Mouse (Mus musculus): ENCODE data around the gene Col9a2. TPM values are rescaled to one million over a fixed set of nuclear protein-coding genes. Genes with fewer than 3 reads are reported as not detected.
"Not testable (repeated sequence)": the region's sequence is repeated elsewhere in the genome, so short reads cannot be mapped to it uniquely, and the experiment has no call there.

Col9a2 gene
- polyA plus RNA-seq, 1 experiment from 2014 or later = 1.8 TPM

DNA sequence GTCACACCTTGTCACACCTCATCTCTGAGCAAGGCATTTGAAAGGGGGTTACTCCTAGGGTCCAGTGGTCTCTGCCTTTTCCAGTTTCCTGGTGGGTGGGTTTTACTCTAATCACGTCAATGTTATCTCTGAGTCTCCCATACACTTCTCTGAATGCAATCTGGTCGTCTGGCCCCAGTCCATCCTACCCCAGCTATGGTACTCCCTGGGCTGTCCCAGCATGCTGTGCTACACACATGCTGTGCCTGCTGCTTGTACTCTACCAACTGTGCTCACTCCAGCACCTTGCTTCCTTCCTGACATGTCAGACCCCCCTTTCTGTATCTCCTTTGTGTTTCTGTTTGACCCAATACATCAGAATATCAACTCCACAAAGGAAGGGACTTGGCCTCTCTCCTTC, 17.8 kb downstream of the Col9a2 start:
- H3K4me2 ChIP-seq (replicated peaks; ENCODE audit: low read depth, low read length) = no peak overlapping the region
- no peaks in the 10 kb centered on the region for H3K4me1 ChIP-seq (ENCODE audit: insufficient read depth, low read depth, low read length)
- H3K27ac ChIP-seq (ENCODE audit: low read length) = no peak overlapping the region
- 44% methylated on average over 2 of the region's 2 CpGs for WGBS
- H3K9me3 ChIP-seq (ENCODE audit: low read length) = no peaks in the 10 kb centered on the region
- no peak for ATAC-seq
- no peak overlapping the region for H3K4me3 ChIP-seq (ENCODE audit: low read depth, low read length)
- H3K9ac ChIP-seq (replicated peaks; ENCODE audit: low read depth) = no peak overlapping the region
- no peak for TF ChIP-seq CTCF (IDR thresholded peaks at IDR 0.05)
- TF ChIP-seq EP300 (IDR thresholded peaks at IDR 0.05) = no peak
- no peaks in the 10 kb centered on the region for H3K36me3 ChIP-seq (ENCODE audit: insufficient read depth, low read length)
- no peak for DNase-seq (ENCODE audit: low spot score)
- no peaks in the 10 kb centered on the region for H3K27me3 ChIP-seq (replicated peaks; ENCODE audit: insufficient read depth, low read length)

DNA sequence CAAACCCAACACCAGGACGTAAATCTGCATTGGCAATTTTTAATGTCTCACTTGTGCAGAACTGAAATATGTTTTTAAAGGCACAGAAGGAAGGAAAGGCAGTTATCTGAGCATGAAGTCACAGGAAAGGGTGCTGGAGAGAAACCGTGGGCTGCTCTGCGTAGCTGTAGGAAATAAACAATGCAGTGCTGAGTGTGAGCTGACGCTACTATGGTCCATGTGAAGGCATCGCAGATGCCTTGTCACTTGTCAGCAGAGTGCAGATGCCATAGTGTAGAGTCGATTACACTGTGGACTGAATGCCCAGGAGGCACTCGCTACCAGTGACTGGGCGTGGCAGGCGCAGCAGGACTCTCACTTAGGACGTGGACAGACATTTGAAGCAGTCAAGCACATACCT, 20.0 kb downstream of the Col9a2 start:
- H3K9ac ChIP-seq (replicated peaks; ENCODE audit: low read depth) = not testable (repeated sequence)

DNA sequence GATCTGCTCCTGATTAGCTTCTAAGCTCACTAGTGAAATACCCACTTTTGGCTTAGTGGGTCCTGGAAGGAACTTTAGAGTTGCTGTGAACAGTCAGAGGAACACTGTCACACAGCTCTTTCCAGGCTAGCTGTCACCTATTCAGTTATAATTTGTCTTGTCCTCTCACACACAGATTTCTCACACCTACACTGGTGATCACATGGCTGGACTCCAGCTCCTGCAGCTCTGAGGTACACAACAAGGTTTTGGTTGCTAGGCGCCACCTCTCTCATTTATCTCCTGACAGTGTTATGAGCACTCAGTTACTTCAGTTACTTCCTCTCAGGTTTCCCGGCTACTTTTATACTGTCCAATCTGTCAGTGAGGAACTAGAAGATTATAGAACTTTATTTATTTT, 26.2 kb downstream of the Col9a2 start:
- 70% methylated on average over 2 of the region's 2 CpGs for WGBS

More for the DNA sequence above, 20.0 kb downstream of the Col9a2 start:
- not testable (repeated sequence) for H3K36me3 ChIP-seq (ENCODE audit: insufficient read depth, low read length); H3K27ac ChIP-seq (ENCODE audit: low read length); H3K9me3 ChIP-seq (ENCODE audit: low read length); H3K27me3 ChIP-seq (replicated peaks; ENCODE audit: insufficient read depth, low read length); ATAC-seq; H3K4me2 ChIP-seq (replicated peaks; ENCODE audit: low read depth, low read length); DNase-seq (ENCODE audit: low spot score); H3K4me3 ChIP-seq (ENCODE audit: low read depth, low read length); H3K4me1 ChIP-seq (ENCODE audit: insufficient read depth, low read depth, low read length)
- 80% methylated on average over 10 of the region's 10 CpGs for WGBS

DNA sequence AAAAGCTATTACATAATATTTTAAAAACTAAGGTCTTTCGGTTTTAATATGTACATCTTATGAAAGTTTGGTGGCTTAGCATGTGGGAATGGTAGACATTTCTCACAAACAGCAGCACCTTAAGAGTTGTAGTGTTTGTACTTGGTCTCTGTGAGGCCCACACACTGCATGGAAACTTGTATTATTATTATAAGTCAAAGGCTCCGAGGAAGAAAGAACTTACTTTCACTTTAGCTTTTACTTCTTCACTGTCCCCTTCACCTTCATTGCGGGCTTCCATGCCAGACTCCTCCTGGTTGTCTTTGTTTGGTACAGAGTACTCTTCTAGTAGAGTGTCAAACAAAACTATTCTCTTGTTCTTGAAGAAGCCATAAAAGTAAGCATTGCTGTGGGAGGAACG, 35.1 kb downstream of the Col9a2 start:
- WGBS = 88% methylated on average over 4 of the region's 4 CpGs
- DNase-seq (ENCODE audit: low spot score) = no peak
- Histone ChIP-seq H3K4me2 (replicated peaks; ENCODE audit: low read depth, low read length) (no peak overlapping the region), H3K4me1 (ENCODE audit: insufficient read depth, low read depth, low read length) (no peaks in the 10 kb centered on the region), H3K27ac (ENCODE audit: low read length) (no peak overlapping the region), H3K27me3 (replicated peaks; ENCODE audit: insufficient read depth, low read length) (no peaks in the 10 kb centered on the region), H3K9me3 (ENCODE audit: low read length) (no peaks in the 10 kb centered on the region), H3K4me3 (ENCODE audit: low read depth, low read length) (no peak overlapping the region), H3K9ac (replicated peaks; ENCODE audit: low read depth) (no peak overlapping the region), H3K36me3 (ENCODE audit: insufficient read depth, low read length) (peaks cover 14% of the 10 kb centered on the region)
- TF ChIP-seq EP300 (IDR thresholded peaks at IDR 0.05) (no peak), CTCF (IDR thresholded peaks at IDR 0.05) (no peak)
- ATAC-seq = no peak

More for the DNA sequence above, 26.2 kb downstream of the Col9a2 start:
- H3K4me3 ChIP-seq (ENCODE audit: low read depth, low read length) = no peak overlapping the region
- H3K9ac ChIP-seq (replicated peaks; ENCODE audit: low read depth) = no peak overlapping the region
- H3K9me3 ChIP-seq (ENCODE audit: low read length) = no peaks in the 10 kb centered on the region
- no peak overlapping the region for H3K4me2 ChIP-seq (replicated peaks; ENCODE audit: low read depth, low read length)
- H3K27ac ChIP-seq (ENCODE audit: low read length) = no peak overlapping the region
- DNase-seq (ENCODE audit: low spot score) = no peak
- no peaks in the 10 kb centered on the region for H3K4me1 ChIP-seq (ENCODE audit: insufficient read depth, low read depth, low read length)
- peaks cover 14% of the 10 kb centered on the region; the same call in 1 of the 2 replicates for H3K36me3 ChIP-seq (ENCODE audit: insufficient read depth, low read length)
- ATAC-seq = no peak
- TF ChIP-seq EP300 (IDR thresholded peaks at IDR 0.05) (no peak), CTCF (IDR thresholded peaks at IDR 0.05) (no peak)
- no peaks in the 10 kb centered on the region for H3K27me3 ChIP-seq (replicated peaks; ENCODE audit: insufficient read depth, low read length)

DNA sequence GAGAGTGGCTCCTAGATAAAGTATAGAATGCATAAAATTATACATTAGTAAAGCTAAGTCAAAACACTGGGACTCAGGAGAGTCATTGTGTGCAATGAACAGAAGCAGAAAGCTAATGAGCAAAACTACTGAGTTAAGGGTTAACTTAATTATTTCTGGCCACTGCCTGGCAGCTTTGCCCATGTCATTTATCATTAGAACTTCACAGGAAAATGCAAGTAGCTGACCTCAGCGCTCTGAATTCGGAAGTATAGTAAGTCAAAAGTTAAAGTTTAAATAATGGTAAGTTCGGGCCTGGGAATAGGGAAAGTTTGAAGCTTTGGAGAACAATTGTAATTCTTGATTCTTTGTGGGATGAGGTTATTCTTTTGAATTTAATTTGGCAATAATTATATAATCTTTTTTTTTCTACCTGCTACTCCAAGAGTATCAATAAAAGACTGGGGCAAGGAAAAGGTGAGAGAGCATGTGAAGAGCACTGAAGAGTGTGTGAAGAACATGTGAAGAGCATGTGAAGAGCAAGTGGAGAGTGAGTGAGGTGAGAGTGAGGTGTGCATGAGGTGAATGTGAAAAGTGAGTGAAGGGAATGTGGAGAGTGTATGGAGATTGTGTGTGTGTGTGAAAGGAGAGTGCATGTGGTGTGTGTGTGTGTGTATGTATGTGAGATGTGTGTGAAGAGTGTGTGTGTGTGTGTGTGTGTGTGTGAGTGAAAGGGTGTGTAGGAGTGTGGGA, 38.9 kb downstream of the Col9a2 start:
- no peak overlapping the region for H3K4me3 ChIP-seq (ENCODE audit: low read depth, low read length)
- 57% methylated on average over 3 of the region's 3 CpGs for WGBS
- H3K9me3 ChIP-seq (ENCODE audit: low read length) = no peaks in the 10 kb centered on the region
- H3K9ac ChIP-seq (replicated peaks; ENCODE audit: low read depth) = no peak overlapping the region
- no peak overlapping the region for H3K27ac ChIP-seq (ENCODE audit: low read length)
- no peaks in the 10 kb centered on the region for H3K27me3 ChIP-seq (replicated peaks; ENCODE audit: insufficient read depth, low read length)
- TF ChIP-seq EP300 (IDR thresholded peaks at IDR 0.05) (no peak), CTCF (IDR thresholded peaks at IDR 0.05) (no peak)
- peak; percentile 77 for ATAC-seq
- no peaks in the 10 kb centered on the region for H3K4me1 ChIP-seq (ENCODE audit: insufficient read depth, low read depth, low read length)
- peaks cover 17% of the 10 kb centered on the region for H3K36me3 ChIP-seq (ENCODE audit: insufficient read depth, low read length)
- peak; percentile 56 for DNase-seq (ENCODE audit: low spot score)
- H3K4me2 ChIP-seq (replicated peaks; ENCODE audit: low read depth, low read length) = no peak overlapping the region

DNA sequence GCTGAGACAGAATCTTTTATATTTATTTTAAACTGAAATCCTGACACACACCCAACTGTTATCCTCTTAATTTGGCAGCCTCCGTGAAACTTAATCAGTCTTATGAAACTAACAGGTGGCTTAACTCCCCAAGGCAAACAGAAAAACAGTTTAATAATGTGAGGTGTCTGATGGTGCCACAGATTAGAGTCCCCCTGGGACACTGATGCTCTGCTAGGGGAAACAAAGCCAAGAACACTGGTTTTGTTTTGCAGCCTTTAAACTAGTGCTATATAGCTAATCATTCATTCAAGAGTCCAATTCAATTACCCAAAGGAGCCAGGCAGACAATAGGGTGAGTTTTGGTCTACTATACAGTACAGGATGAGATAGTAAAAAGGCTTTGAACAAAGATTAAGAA, 41.2 kb downstream of the Col9a2 start:
- 79% methylated on average over 1 of the region's 1 CpGs for WGBS
- H3K27me3 ChIP-seq (replicated peaks; ENCODE audit: insufficient read depth, low read length) = no peaks in the 10 kb centered on the region
- H3K4me1 ChIP-seq (ENCODE audit: insufficient read depth, low read depth, low read length) = no peaks in the 10 kb centered on the region
- H3K4me3 ChIP-seq (ENCODE audit: low read depth, low read length) = no peak overlapping the region
- no peaks in the 10 kb centered on the region for H3K9me3 ChIP-seq (ENCODE audit: low read length)
- H3K4me2 ChIP-seq (replicated peaks; ENCODE audit: low read depth, low read length) = no peak overlapping the region
- no peak overlapping the region for H3K9ac ChIP-seq (replicated peaks; ENCODE audit: low read depth)
- H3K27ac ChIP-seq (ENCODE audit: low read length) = no peak overlapping the region
- TF ChIP-seq EP300 (IDR thresholded peaks at IDR 0.05) (no peak), CTCF (IDR thresholded peaks at IDR 0.05) (no peak)
- DNase-seq (ENCODE audit: low spot score) (no peak), ATAC-seq (no peak)
- H3K36me3 ChIP-seq (ENCODE audit: insufficient read depth, low read length) = peaks cover 13% of the 10 kb centered on the region; the same call in 1 of the 2 replicates
